Mouse (Mus musculus) spleen, adult 2 months (tissue): ENCODE measurements around the gene Slc13a2. TPM values are rescaled to one million over a fixed set of nuclear protein-coding genes. Genes with fewer than 3 reads are reported as not detected.

Source experiments
- DNase-seq, 2 experiments: peaks; one replicate each; pipeline versions ENCODE4 v3.0.0 to v3.0.0-alpha.2; 2012 to 2021; ENCODE audit warnings: low spot score in 2 of 2, low read depth in 1 of 2
- H3K27ac ChIP-seq: fragments of 200-500 bp; 2 replicates; pipeline ENCODE4 v1.5.1; 2012; ENCODE audit warnings: low read length, inconsistent platforms; ENCODE audit not compliant: insufficient read depth
- H3K27me3 ChIP-seq: fragments of 200-500 bp; 2 replicates; pipeline ENCODE4 v1.6.1; 2012; ENCODE audit warnings: mild to moderate bottlenecking, moderate library complexity, low read length, inconsistent platforms; ENCODE audit not compliant: control insufficient read depth, insufficient read depth
- H3K36me3 ChIP-seq: fragments of 200-500 bp; 2 replicates; pipeline ENCODE4 v1.6.1; 2012; ENCODE audit warnings: mild to moderate bottlenecking, low read length, inconsistent platforms; ENCODE audit not compliant: control insufficient read depth, insufficient read depth
- H3K4me1 ChIP-seq: fragments of 200-500 bp; 2 replicates; pipeline ENCODE4 v1.6.1; 2011; ENCODE audit warnings: inconsistent platforms; ENCODE audit not compliant: control insufficient read depth, insufficient read depth, insufficient read length
- H3K4me3 ChIP-seq: fragments of 200-500 bp; 2 replicates; pipeline ENCODE4 v1.5.1; 2011; ENCODE audit warnings: mild to moderate bottlenecking, inconsistent platforms; ENCODE audit not compliant: insufficient read depth, insufficient read length; ENCODE audit errors: extremely low read depth
- CTCF ChIP-seq: fragments of 200-500 bp; IDR thresholded peaks from 2 replicates; pipeline ENCODE4 v1.5.1; 2011; ENCODE audit warnings: mild to moderate bottlenecking, inconsistent platforms; ENCODE audit not compliant: insufficient read depth, insufficient read length, insufficient replicate concordance; ENCODE audit errors: extremely low read depth
- POLR2A ChIP-seq: fragments of 200-500 bp; IDR thresholded peaks from 2 replicates; pipeline ENCODE4 v1.6.1; 2011; ENCODE audit warnings: low read depth, low read length, inconsistent platforms
- WGBS: fragments of 180-500 bp; shearing (Covaris S2); methylation state at CpG from one replicate; pipeline ENCODE4 v1.1.7; 2018; 5-methylcytosine and 5-hydroxymethylcytosine counted together
- polyA plus RNA-seq: library from polyadenylated mRNA; depleted of rRNA; stranded (reverse); fragments of >200 nt; gene quantifications from 2 replicates; pipeline ENCODE4 v1.2.3, GENCODE M21; 2012

Slc13a2 gene
- polyA plus RNA-seq, 1 experiment, result 0.28 TPM

- WGBS, result 60% methylated on average over 9 of the region's 9 CpGs
- Histone ChIP-seq H3K4me1 (peaks cover 3% of the 10 kb centered on the region; the same call in 1 of the 2 replicates), H3K36me3 (no peaks in the 10 kb centered on the region), H3K4me3 (no peak overlapping the region), H3K27ac (no peak overlapping the region), H3K27me3 (no peaks in the 10 kb centered on the region)
- no peak for DNase-seq
- TF ChIP-seq POLR2A (no peak), CTCF (no peak)
Observed at GRCm38 (mm10) chr11:78465116-78465515, 43.1 kb upstream of the Slc13a2 start.

GRCm38 (mm10) chr11:78463286-78464036, 41.4 kb upstream of the Slc13a2 start:
- Histone ChIP-seq H3K27me3 (no peaks in the 10 kb centered on the region), H3K36me3 (no peaks in the 10 kb centered on the region), H3K4me1 (peaks cover 3% of the 10 kb centered on the region; the same call in 1 of the 2 replicates), H3K4me3 (no peak overlapping the region), H3K27ac (no peak overlapping the region)
- no peak for DNase-seq
- 76% methylated on average over 13 of the region's 13 CpGs for WGBS
- TF ChIP-seq CTCF, result no peak
- TF ChIP-seq POLR2A, result no peak

GRCm38 (mm10) chr11:78462669-78463068, 40.7 kb upstream of the Slc13a2 start:
- H3K27ac ChIP-seq, result no peak overlapping the region
- H3K27me3 ChIP-seq, result no peaks in the 10 kb centered on the region
- H3K36me3 ChIP-seq, result no peaks in the 10 kb centered on the region
- H3K4me3 ChIP-seq, result no peak overlapping the region
- 92% methylated on average over 5 of the region's 5 CpGs for WGBS
- peaks cover 3% of the 10 kb centered on the region; the same call in 1 of the 2 replicates for H3K4me1 ChIP-seq
- TF ChIP-seq POLR2A (no peak), CTCF (no peak)
- no peak for DNase-seq

GRCm38 (mm10) chr11:78461894-78462293, 39.9 kb upstream of the Slc13a2 start:
- Histone ChIP-seq H3K27ac (no peak overlapping the region), H3K4me1 (peaks cover 3% of the 10 kb centered on the region; the same call in 1 of the 2 replicates), H3K4me3 (no peak overlapping the region), H3K36me3 (no peaks in the 10 kb centered on the region), H3K27me3 (no peaks in the 10 kb centered on the region)
- no peak for DNase-seq
- no peak for TF ChIP-seq POLR2A
- TF ChIP-seq CTCF, result no peak
- 62% methylated on average over 1 of the region's 1 CpGs for WGBS

- Histone ChIP-seq H3K36me3 (no peaks in the 10 kb centered on the region), H3K27ac (no peak overlapping the region), H3K4me1 (no peaks in the 10 kb centered on the region), H3K27me3 (no peaks in the 10 kb centered on the region), H3K4me3 (no peak overlapping the region)
- WGBS, result 82% methylated on average over 17 of the region's 17 CpGs
- TF ChIP-seq CTCF, result no peak
- TF ChIP-seq POLR2A, result no peak
- no peak for DNase-seq
Observed at GRCm38 (mm10) chr11:78458740-78459139, 36.7 kb upstream of the Slc13a2 start.

GRCm38 (mm10) chr11:78455308-78455707, 33.3 kb upstream of the Slc13a2 start:
- TF ChIP-seq CTCF (peak; percentile 27; the same call in 1 of the 2 replicates), POLR2A (no peak)

GRCm38 (mm10) chr11:78454276-78454675, 32.3 kb upstream of the Slc13a2 start:
- TF ChIP-seq CTCF (no peak), POLR2A (no peak)
- no peak for DNase-seq
- Histone ChIP-seq H3K4me1 (no peaks in the 10 kb centered on the region), H3K27me3 (no peaks in the 10 kb centered on the region), H3K4me3 (no peak overlapping the region), H3K36me3 (no peaks in the 10 kb centered on the region), H3K27ac (no peak overlapping the region)
- 66% methylated on average over 7 of the region's 7 CpGs for WGBS

More at GRCm38 (mm10) chr11:78455308-78455707, 33.3 kb upstream of the Slc13a2 start:
- H3K4me1 ChIP-seq, result no peaks in the 10 kb centered on the region
- H3K27ac ChIP-seq, result no peak overlapping the region
- no peaks in the 10 kb centered on the region for H3K36me3 ChIP-seq
- no peak overlapping the region for H3K4me3 ChIP-seq
- DNase-seq, result peak in 1 of 2 experiments; percentile 15
- 28% methylated on average over 5 of the region's 5 CpGs for WGBS
- H3K27me3 ChIP-seq, result no peaks in the 10 kb centered on the region
